Mouse (Mus musculus) cerebellum, adult 2 months (tissue): ENCODE results near the gene Mcrip1.

ENCODE experiments used
- CTCF ChIP-seq: fragments of 200-500 bp; IDR thresholded peaks from 2 replicates; pipeline ENCODE4 v1.5.1; 2011; ENCODE audit warnings: low read depth, mild to moderate bottlenecking, control low read depth, low read length, moderate library complexity, borderline replicate concordance; ENCODE audit not compliant: insufficient read depth
- POLR2A ChIP-seq: fragments of 200-500 bp; IDR thresholded peaks from 2 replicates; pipeline ENCODE4 v1.6.1; 2011; ENCODE audit warnings: low read length, control low read depth, borderline replicate concordance; ENCODE audit not compliant: insufficient read depth

GRCm38 (mm10) chr11:120588531-120588930 lies 39.0 kb upstream of the Mcrip1 start:
- no peak for TF ChIP-seq CTCF
- TF ChIP-seq POLR2A, result no peak
